Mouse (Mus musculus) kidney, postnatal 36 days (tissue): ENCODE measurements around the gene Siae.
A peak's percentile ranks its signal among the peaks of the same experiment; 100 is the strongest.

Source experiments
- DNase-seq, 2 experiments: peaks; one replicate each; pipeline ENCODE4 v3.0.0; 2021 to 2022; ENCODE audit warnings: mixed read lengths in 2 of 2

Gene Siae

GRCm38 (mm10) chr9:37554838-37555748, at the start of gene Siae:
TSS of gene Siae (plus strand) at chr9:37555698.
- DNase-seq, result no peak

GRCm38 (mm10) chr9:37506023-37506422, 49.5 kb upstream of the Siae start:
- DNase-seq, result no peak

GRCm38 (mm10) chr9:37512097-37512496, 43.4 kb upstream of the Siae start:
- peak in 1 of 2 experiments; percentile 30 for DNase-seq

- no peak for DNase-seq
Measured at GRCm38 (mm10) chr9:37514456-37514855, 41.0 kb upstream of the Siae start.

- no peak for DNase-seq
Measured at GRCm38 (mm10) chr9:37517467-37517866, 38.0 kb upstream of the Siae start.

GRCm38 (mm10) chr9:37518991-37519390, 36.5 kb upstream of the Siae start:
- DNase-seq, result no peak

GRCm38 (mm10) chr9:37519995-37520394, 35.5 kb upstream of the Siae start:
- no peak for DNase-seq

- DNase-seq, result no peak
Measured at GRCm38 (mm10) chr9:37525461-37525860, 30.0 kb upstream of the Siae start.

- peak; percentile 42 to 60 for DNase-seq
Measured at GRCm38 (mm10) chr9:37526443-37527395, 28.8 kb upstream of the Siae start.

- peak; percentile 90 to 92 for DNase-seq
Measured at GRCm38 (mm10) chr9:37527396-37528224, 27.9 kb upstream of the Siae start, which contains the start of gene Esam. TSS of gene Esam (plus strand) at chr9:37528078.

- peak; percentile 31 to 71 for DNase-seq
Measured at GRCm38 (mm10) chr9:37528225-37528970, 27.1 kb upstream of the Siae start.

GRCm38 (mm10) chr9:37530031-37530887, 25.2 kb upstream of the Siae start:
- DNase-seq, result peak; percentile 87 to 88

- DNase-seq, result peak; percentile 92 to 94
Measured at GRCm38 (mm10) chr9:37530888-37531705, 24.4 kb upstream of the Siae start.

- DNase-seq, result no peak
Measured at GRCm38 (mm10) chr9:37536851-37537250, 18.6 kb upstream of the Siae start.

GRCm38 (mm10) chr9:37537658-37538250, 17.7 kb upstream of the Siae start:
- DNase-seq, result no peak

- DNase-seq, result no peak
Measured at GRCm38 (mm10) chr9:37539170-37540025, 16.1 kb upstream of the Siae start, which contains the start of gene Vsig2. TSS of gene Vsig2 (plus strand) at chr9:37539255.

GRCm38 (mm10) chr9:37540226-37540625, 15.3 kb upstream of the Siae start:
- DNase-seq, result no peak
